Mouse (Mus musculus): ENCODE measurements around the gene Cd300ld3.
"Not testable (repeated sequence)": the region's sequence is repeated elsewhere in the genome, so short reads cannot be mapped to it uniquely, and the experiment has no call there.

- TF ChIP-seq POLR2A, CTCF (IDR thresholded peaks at IDR 0.05; ENCODE audit: insufficient read depth, low read depth, low read length): not testable (repeated sequence)
These were observed 10.5 kb downstream of the Cd300ld3 start, which contains the start of gene Cd300ld5 for GRCm38 (mm10) chr11:115037669-115038068.
